Mouse (Mus musculus) Patski (cell line): ENCODE measurements around the gene Asic2. TPM values are rescaled to one million over a fixed set of nuclear protein-coding genes. Genes with fewer than 3 reads are reported as not detected.
"Not testable (repeated sequence)": the region's sequence is repeated elsewhere in the genome, so short reads cannot be mapped to it uniquely, and the experiment has no call there.

ENCODE experiments used
- ATAC-seq: fragments of 100-300 bp; one replicate; pipeline ENCODE4 v1.8.0; 2021
- CTCF ChIA-PET: fragments of 350-600 bp; sonication (Branson Sonifier 250); formaldehyde crosslinking; loops from one replicate; lab custom pipeline; 2022; ENCODE audit warnings: inconsistent platforms; lab: Charles Lee
- POLR2A ChIA-PET: fragments of 350-600 bp; sonication (Branson Sonifier 250); formaldehyde crosslinking; loops from one replicate; lab custom pipeline; 2022; ENCODE audit warnings: antibody characterized with exemption, inconsistent platforms; lab: Charles Lee
- DNase-seq: peaks from one replicate; pipeline ENCODE4 v3.0.0-alpha.2; 2011; ENCODE audit warnings: low read depth, low spot score
- H3K27me3 ChIP-seq: fragments of 371-371 bp; one replicate; pipeline ENCODE4 v1.5.1; 2021
- CTCF ChIP-seq: fragments of 100-300 bp; IDR thresholded peaks from one replicate; pipeline ENCODE4 v1.5.1; 2021
- in situ Hi-C: fragments of 300-500 bp; cut with MboI; formaldehyde crosslinking; loops from 3 replicates; pipeline ENCODE4 v1.11.1; 2018; ENCODE audit warnings: low pct_unique_long_range_greater_than_20kb, mixed read lengths
- polyA plus RNA-seq: library from polyadenylated mRNA; unstranded; gene quantifications from one replicate; pipeline ENCODE4 v1.2.3, GENCODE M21; 2021

The Asic2 gene
- polyA plus RNA-seq, 1 experiment from 2014 or later: 0.04 TPM

- peaks cover 6% of the 10 kb centered on the region for H3K27me3 ChIP-seq
- CTCF ChIA-PET: interaction anchor here (0.9 to 3.6 kb wide), 10 partner anchors 9 to 532 kb away, joined by 3 to 14 read pairs (median 3); no protein-coding TSS in a partner anchor
- ATAC-seq: no peak
- DNase-seq: no peak
- in situ Hi-C loops: loop anchor here (10.0 kb wide), 1 partner anchor 241 kb away; no protein-coding TSS in a partner anchor
- no peak for TF ChIP-seq CTCF
- POLR2A ChIA-PET: no interaction called here
These were observed 594.1 kb downstream of the Asic2 start for GRCm38 (mm10) chr11:81374003-81374710.

DNA sequence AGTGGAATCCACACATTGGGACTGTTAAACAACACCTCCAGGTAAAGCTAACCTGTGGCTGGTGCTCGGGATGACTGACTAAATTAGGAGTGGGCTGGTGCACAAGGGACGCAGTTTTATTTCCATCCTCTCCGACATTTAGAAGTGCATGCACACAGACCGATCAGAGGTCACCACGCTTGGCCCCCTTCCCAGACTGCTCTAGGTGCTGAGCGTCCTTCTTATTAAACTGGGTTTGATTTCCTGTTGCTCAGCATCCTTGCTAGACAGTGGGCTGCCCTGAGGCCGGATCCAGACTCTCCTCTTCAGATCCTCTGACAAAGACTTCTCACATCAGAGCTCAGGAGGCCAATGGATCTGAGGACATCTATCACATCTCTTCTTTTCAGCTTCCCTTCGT lies 596.7 kb downstream of the Asic2 start:
- ATAC-seq (no peak), DNase-seq (no peak)
- in situ Hi-C loops: loop anchor here (10.0 kb wide), 1 partner anchor 243 kb away; no protein-coding TSS in a partner anchor
- ChIA-PET CTCF (no interaction called here), POLR2A (no interaction called here)
- TF ChIP-seq CTCF: no peak
- peaks cover 8% of the 10 kb centered on the region for H3K27me3 ChIP-seq

DNA sequence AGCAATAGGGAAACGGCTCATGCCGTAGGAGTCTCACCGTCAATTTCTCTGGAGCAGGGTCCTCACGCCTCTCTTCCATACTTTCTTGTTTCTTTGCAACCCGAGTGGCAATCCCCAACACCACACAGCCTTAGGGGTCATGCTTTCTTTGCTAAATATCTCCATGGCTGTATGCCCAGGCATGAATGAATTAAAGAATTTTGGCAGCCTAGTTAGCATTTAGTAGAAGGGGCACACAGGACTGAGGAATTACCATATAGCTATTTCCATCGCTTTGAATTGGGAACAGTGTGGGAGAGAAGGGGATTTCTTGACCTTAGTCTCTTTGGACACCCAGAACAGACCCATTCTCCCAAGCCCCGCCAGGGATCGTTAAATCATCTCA lies 597.8 kb downstream of the Asic2 start:
- DNase-seq (no peak), ATAC-seq (no peak)
- ChIA-PET POLR2A (no interaction called here), CTCF (no interaction called here)
- in situ Hi-C loops: loop anchor here (10.0 kb wide), 1 partner anchor 244 kb away; no protein-coding TSS in a partner anchor
- H3K27me3 ChIP-seq: peaks cover 8% of the 10 kb centered on the region
- no peak for TF ChIP-seq CTCF

DNA sequence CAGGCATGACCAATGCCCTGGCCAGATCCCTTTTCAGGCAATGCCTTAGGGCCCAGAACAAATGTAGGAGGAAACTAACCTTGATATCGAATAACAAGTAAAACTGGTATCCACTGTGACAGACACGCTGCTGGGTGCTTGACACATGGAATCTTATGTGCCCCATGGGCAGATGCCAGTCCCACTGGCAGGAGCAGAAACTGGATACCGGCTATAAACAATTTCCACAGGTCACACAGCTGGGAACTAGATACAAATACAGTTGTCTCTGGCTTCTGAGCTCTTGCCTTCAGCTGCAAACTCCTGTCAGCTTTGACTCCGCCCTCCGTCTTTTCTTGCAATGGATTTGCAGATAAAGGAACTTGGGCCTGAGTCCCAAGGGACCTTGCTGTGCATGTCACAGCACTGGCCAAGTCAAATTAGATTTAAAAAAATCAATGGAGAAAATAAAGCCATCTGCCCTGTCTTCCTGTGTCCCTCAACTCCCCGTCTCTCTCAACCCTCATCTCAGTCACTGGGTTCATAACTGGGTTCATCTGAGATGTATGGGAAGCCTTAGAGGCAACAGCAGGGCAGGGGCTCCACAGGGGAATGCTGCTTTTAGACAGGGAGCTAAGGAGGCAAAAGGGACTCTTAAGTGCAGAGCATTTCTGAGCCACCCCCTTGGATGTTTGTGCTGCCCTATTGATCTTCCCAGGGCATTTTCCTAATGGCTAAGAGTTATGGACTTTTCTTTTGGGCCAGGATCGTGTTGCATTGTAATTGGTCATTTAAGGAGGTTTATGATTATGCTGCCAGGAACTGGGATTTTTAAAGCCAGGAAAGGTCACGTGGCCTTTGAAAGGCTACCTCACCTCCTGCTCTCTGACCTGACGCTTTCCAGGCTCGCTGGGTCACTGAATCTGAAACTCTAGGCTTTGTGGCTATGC lies 598.5 kb downstream of the Asic2 start:
- in situ Hi-C loops: loop anchor here (10.0 kb wide), 1 partner anchor 245 kb away; no protein-coding TSS in a partner anchor
- ATAC-seq (no peak), DNase-seq (no peak)
- no peak for TF ChIP-seq CTCF
- CTCF ChIA-PET: no interaction called here
- POLR2A ChIA-PET: no interaction called here
- H3K27me3 ChIP-seq: peaks cover 8% of the 10 kb centered on the region

DNA sequence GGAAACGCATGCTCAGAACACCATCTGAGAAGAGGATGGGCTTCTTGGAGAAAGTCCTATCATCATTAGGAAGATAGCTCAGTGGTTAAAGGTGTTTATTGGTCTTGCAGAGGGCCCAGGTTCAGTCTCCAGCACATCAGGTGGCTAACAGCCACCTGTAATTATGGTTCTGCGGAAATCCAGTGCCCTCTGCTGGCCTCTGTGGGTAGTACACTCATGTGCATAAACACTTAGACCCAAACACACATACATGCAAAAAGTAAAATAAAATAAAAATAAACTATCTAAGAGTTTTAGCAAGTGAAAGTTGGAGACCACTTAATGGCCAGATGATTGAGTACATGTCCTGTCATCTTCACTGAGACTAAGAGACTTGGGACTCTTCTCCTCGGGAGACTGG lies 603.8 kb downstream of the Asic2 start:
- in situ Hi-C loops: no loop called here
- peak; percentile 55 for TF ChIP-seq CTCF
- peaks cover 15% of the 10 kb centered on the region for H3K27me3 ChIP-seq
- DNase-seq (no peak), ATAC-seq (no peak)
- ChIA-PET POLR2A (no interaction called here), CTCF (interaction anchor here (2.1 kb wide), 1 partner anchor 10 kb away, joined by 7 read pairs; no protein-coding TSS in a partner anchor)

DNA sequence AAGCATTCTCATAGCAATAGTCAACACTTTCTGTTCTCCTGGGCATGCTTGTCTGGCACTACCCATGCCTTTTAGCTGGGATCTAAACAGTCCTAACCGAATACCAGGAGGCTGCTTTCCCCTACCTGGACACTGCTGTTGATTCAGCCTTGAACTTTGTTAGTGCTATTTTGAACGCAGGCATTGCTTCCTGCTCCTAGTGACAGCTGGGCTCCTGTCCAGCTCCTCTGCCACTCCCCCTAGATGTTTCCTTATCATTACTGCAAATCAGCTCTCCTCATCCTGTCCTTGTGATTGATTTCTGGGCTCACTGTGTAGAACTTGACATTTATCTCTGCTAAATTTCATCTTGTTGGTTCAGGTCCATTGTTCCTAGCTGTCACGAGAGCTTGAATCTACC lies 605.8 kb downstream of the Asic2 start:
- DNase-seq (no peak), ATAC-seq (no peak)
- in situ Hi-C loops: no loop called here
- CTCF ChIA-PET: interaction anchor here (2.1 kb wide), 1 partner anchor 12 kb away, joined by 7 read pairs; no protein-coding TSS in a partner anchor
- H3K27me3 ChIP-seq: peaks cover 19% of the 10 kb centered on the region
- TF ChIP-seq CTCF: no peak
- POLR2A ChIA-PET: no interaction called here

- TF ChIP-seq CTCF: no peak
- in situ Hi-C loops: no loop called here
- ChIA-PET POLR2A (no interaction called here), CTCF (no interaction called here)
- DNase-seq (no peak), ATAC-seq (no peak)
- peaks cover 24% of the 10 kb centered on the region for H3K27me3 ChIP-seq
These were observed 607.2 kb downstream of the Asic2 start for GRCm38 (mm10) chr11:81361040-81361439.

DNA sequence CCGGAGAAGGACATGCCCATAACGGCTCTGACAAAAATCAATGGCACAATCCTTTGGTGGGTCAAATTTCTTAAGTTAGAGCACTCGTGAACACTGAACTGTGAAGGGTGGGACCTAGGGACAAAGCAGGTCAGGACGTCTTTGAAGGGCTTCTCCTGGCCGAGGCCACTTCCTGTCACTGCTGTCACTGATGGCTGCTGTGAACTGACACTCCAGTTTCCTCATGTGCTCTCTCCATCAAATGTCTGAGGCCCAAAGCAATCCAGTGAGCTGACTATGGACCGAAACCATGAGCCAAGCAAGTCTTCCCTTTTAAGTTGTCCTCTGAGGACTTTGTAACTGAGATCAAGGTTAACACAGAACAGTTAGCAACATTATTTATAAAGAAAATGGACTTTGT lies 617.8 kb downstream of the Asic2 start:
- ATAC-seq, POLR2A ChIA-PET, DNase-seq, in situ Hi-C loops, CTCF ChIA-PET: not testable (repeated sequence)
- peaks cover 18% of the 10 kb centered on the region for H3K27me3 ChIP-seq

GRCm38 (mm10) chr11:81331977-81332376 lies 636.3 kb downstream of the Asic2 start:
- POLR2A ChIA-PET: no interaction called here
- peak; percentile 39 for TF ChIP-seq CTCF
- CTCF ChIA-PET: no interaction called here
- peaks cover 19% of the 10 kb centered on the region for H3K27me3 ChIP-seq
- no peak for ATAC-seq
- DNase-seq: no peak
- in situ Hi-C loops: no loop called here

GRCm38 (mm10) chr11:81330982-81331381 lies 637.3 kb downstream of the Asic2 start:
- TF ChIP-seq CTCF: no peak
- in situ Hi-C loops: no loop called here
- no peak for DNase-seq
- peaks cover 16% of the 10 kb centered on the region for H3K27me3 ChIP-seq
- POLR2A ChIA-PET: no interaction called here
- ATAC-seq: no peak
- CTCF ChIA-PET: no interaction called here
